Mouse (Mus musculus) MEL (cell line): Measurements from ENCODE around the gene Gpx7. TPM values are rescaled to one million over a fixed set of nuclear protein-coding genes. Genes with fewer than 3 reads are reported as not detected.

Source experiments
- polyA plus RNA-seq, 2 experiments: library from polyadenylated mRNA; stranded (reverse) in 1 of 2; unstranded in 1 of 2; fragments of >175 nt in 1 of 2; fragments of >200 nt in 1 of 2; gene quantifications; 2 replicates each; pipeline versions ENCODE4 v1.2.1 to v1.2.4; 2012; ENCODE audit warnings: low replicate concordance in 2 of 2, low read depth in 1 of 2; ENCODE audit not compliant: insufficient read length in 2 of 2, insufficient read depth in 1 of 2, missing spikeins in 1 of 2
- total RNA-seq: library from RNA; depleted of rRNA; stranded (reverse); fragments of 300-350 nt; gene quantifications from 2 replicates; pipeline ENCODE4 v1.2.3, GENCODE M21; 2012; rRNA removed

Gpx7 gene
- total and polyA plus RNA-seq, 3 experiments, result not detected

Other genes with a start within 250 kb of the Gpx7 start
- gene Echdc2, start 241.5 kb downstream of the Gpx7 start, total RNA-seq, result not detected in 2 replicates
- not detected for gene Echdc2, start 241.5 kb downstream of the Gpx7 start, polyA plus RNA-seq
- gene Zyg11a, start 188.9 kb downstream of the Gpx7 start, total RNA-seq, result not detected in 2 replicates
- under 1 TPM in 1 of 2 experiments, not detected in 1; 0.18 TPM for gene Zyg11a, start 188.9 kb downstream of the Gpx7 start, polyA plus RNA-seq
- gene Zyg11b, start 105.9 kb downstream of the Gpx7 start, total RNA-seq, result 7.7 and 8.4 TPM in 2 replicates
- 1 to 10 TPM in 1 of 2 experiments, not detected in 1; 9.2 TPM for gene Zyg11b, start 105.9 kb downstream of the Gpx7 start, polyA plus RNA-seq
- gene Coa7, start 78.8 kb downstream of the Gpx7 start, total RNA-seq, result 19.8 and 23.5 TPM in 2 replicates
- gene Coa7, start 78.8 kb downstream of the Gpx7 start, polyA plus RNA-seq, result 10 to 100 TPM; 30.5 to 39.1 TPM
- gene Shisal2a, start 23.6 kb downstream of the Gpx7 start, total RNA-seq, result not detected in 2 replicates
- not detected for gene Shisal2a, start 23.6 kb downstream of the Gpx7 start, polyA plus RNA-seq
- 9.0 and 16.3 TPM in 2 replicates for gene Tut4, start 52.5 kb upstream of the Gpx7 start, total RNA-seq
- 10 to 100 TPM in 1 of 2 experiments, not detected in 1; 63.2 TPM for gene Tut4, start 52.5 kb upstream of the Gpx7 start, polyA plus RNA-seq
- 56.2 and 71.8 TPM in 2 replicates for gene Prpf38a, start 172.4 kb upstream of the Gpx7 start, total RNA-seq
- 10 to 100 TPM in 1 of 2 experiments, not detected in 1; 66.8 TPM for gene Prpf38a, start 172.4 kb upstream of the Gpx7 start, polyA plus RNA-seq
- 22.2 and 24.4 TPM in 2 replicates for gene Orc1, start 172.5 kb upstream of the Gpx7 start, total RNA-seq
- gene Orc1, start 172.5 kb upstream of the Gpx7 start, polyA plus RNA-seq, result 10 to 100 TPM in 1 of 2 experiments, not detected in 1; 26.8 TPM
- gene Cc2d1b, start 213.0 kb upstream of the Gpx7 start, total RNA-seq, result 35.6 and 37.0 TPM in 2 replicates
- gene Cc2d1b, start 213.0 kb upstream of the Gpx7 start, polyA plus RNA-seq, result 10 to 100 TPM in 1 of 2 experiments, not detected in 1; 50.3 TPM